Mouse (Mus musculus): ENCODE data around the gene Rcsd1. TPM values are rescaled to one million over a fixed set of nuclear protein-coding genes. Genes with fewer than 3 reads are reported as not detected.
"Not testable (repeated sequence)": the region's sequence is repeated elsewhere in the genome, so short reads cannot be mapped to it uniquely, and the experiment has no call there.

Gene Rcsd1
- polyA plus RNA-seq, 1 experiment from 2014 or later: 13.5 TPM

DNA sequence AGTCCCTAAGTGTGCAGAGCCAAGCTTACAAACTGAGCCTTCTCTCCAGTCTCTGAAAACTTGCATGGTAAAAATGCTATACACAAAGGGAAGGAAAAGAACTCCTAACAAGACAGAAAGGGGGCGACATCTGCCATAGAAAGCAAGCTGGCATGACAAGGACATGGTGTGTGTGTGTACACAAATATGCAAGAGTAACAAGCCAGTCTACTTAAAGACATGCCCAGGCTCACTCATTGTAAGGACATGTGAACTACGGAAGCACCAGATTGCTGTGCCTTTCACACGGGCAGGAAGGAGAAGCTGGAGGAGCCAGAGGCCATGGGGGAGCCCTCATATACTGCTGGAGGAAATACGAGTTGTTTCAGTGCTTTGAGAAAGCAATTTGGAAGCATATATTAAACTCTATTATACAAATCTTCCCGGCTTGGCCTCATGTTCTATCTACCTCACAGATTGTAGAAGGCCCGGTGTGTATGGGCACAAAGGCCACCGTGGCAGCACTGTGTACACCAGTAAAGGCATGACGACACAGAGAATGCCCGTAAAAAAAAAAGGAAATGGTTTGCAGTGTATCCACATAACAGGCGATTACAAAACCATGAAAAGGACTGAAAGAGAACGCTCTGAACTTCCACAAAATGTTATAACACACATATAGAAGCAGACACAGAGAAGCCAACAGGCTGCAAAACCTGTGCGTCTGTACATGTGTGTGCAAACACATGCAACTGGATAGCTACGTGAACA is 28.3 kb downstream of the Rcsd1 start:
- no peak for ATAC-seq (ENCODE audit: low FRiP score)
- Histone ChIP-seq H3K9me3 (no peaks in the 10 kb centered on the region), H3K27me3 (no peaks in the 10 kb centered on the region), H3K27ac (peak overlapping the region; percentile 14; the same call in 1 of the 2 replicates), H3K4me3 (no peak overlapping the region), H3K4me1 (replicated peaks) (no peaks in the 10 kb centered on the region), H3K9ac (no peak overlapping the region), H3K4me2 (no peak overlapping the region), H3K36me3 (no peaks in the 10 kb centered on the region)
- WGBS: 71% methylated on average over 13 of the region's 13 CpGs

- not testable (repeated sequence) for H3K9me3 ChIP-seq; H3K4me2 ChIP-seq; H3K27me3 ChIP-seq; H3K27ac ChIP-seq; ATAC-seq (ENCODE audit: low FRiP score); H3K36me3 ChIP-seq; H3K9ac ChIP-seq; H3K4me1 ChIP-seq (replicated peaks); H3K4me3 ChIP-seq
Measured at GRCm38 (mm10) chr1:165680086-165680485, 29.5 kb downstream of the Rcsd1 start.

DNA sequence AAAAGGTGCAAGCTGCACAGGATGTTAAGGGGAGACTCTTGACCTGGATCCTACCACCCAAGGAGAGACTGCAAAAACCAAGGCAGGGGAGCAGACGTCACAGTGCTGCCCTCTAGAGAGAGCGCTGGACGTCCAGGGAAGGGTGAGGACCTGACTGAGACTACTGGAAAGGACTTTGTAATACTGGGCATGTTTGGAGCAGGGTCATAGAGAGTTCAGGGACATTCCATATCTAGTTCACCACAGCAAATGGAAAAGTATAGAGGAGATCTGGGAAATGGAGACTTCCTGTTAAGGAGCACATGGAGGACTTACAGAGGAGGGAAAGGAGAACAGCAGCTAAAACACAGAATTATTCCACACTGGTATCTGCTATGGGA is 29.9 kb downstream of the Rcsd1 start:
- ATAC-seq (ENCODE audit: low FRiP score): no peak
- Histone ChIP-seq H3K27ac (no peak overlapping the region), H3K9me3 (no peaks in the 10 kb centered on the region), H3K4me2 (no peak overlapping the region), H3K36me3 (no peaks in the 10 kb centered on the region), H3K4me1 (replicated peaks) (no peaks in the 10 kb centered on the region), H3K27me3 (no peaks in the 10 kb centered on the region), H3K9ac (no peak overlapping the region), H3K4me3 (no peak overlapping the region)
- WGBS: 36% methylated on average over 3 of the region's 3 CpGs

GRCm38 (mm10) chr1:165678861-165679617 is 30.5 kb downstream of the Rcsd1 start:
- no peak overlapping the region for H3K9ac ChIP-seq
- H3K4me2 ChIP-seq: no peak overlapping the region
- H3K27me3 ChIP-seq: no peaks in the 10 kb centered on the region
- no peak overlapping the region for H3K4me3 ChIP-seq
- WGBS: 62% methylated on average over 15 of the region's 15 CpGs
- H3K36me3 ChIP-seq: no peaks in the 10 kb centered on the region
- no peaks in the 10 kb centered on the region for H3K9me3 ChIP-seq
- H3K27ac ChIP-seq: no peak overlapping the region
- no peaks in the 10 kb centered on the region for H3K4me1 ChIP-seq (replicated peaks)
- ATAC-seq (ENCODE audit: low FRiP score): no peak

- Histone ChIP-seq H3K27ac (no peak overlapping the region), H3K27me3 (no peaks in the 10 kb centered on the region), H3K36me3 (no peaks in the 10 kb centered on the region), H3K9ac (no peak overlapping the region), H3K9me3 (no peaks in the 10 kb centered on the region), H3K4me2 (no peak overlapping the region), H3K4me3 (no peak overlapping the region), H3K4me1 (replicated peaks) (no peaks in the 10 kb centered on the region)
- 63% methylated on average over 4 of the region's 4 CpGs for WGBS
- ATAC-seq (ENCODE audit: low FRiP score): no peak
Measured at GRCm38 (mm10) chr1:165677558-165677957, 32.0 kb downstream of the Rcsd1 start.

DNA sequence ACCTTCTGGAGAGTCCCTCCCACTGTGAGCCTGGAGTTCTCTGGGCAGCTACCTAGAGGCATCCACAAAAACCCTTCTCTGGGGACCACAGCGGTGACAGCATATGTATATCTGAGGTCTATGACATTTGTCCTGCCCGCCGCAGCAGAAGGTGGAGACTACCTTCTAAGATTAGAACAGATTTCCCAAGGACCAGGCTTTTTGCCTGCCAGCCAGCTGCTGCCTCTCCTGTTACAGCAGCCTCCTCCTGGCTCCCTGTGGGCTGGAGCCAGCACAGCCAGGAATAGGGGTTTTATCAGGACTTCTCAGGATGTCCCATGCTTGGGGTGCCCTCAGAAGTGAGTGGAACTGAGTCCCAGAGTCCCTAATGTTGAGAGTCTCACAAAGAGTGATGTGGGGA is 32.6 kb downstream of the Rcsd1 start:
- ATAC-seq (ENCODE audit: low FRiP score): no peak
- Histone ChIP-seq H3K36me3 (no peaks in the 10 kb centered on the region), H3K27ac (no peak overlapping the region), H3K4me3 (no peak overlapping the region), H3K9me3 (no peaks in the 10 kb centered on the region), H3K4me1 (replicated peaks) (no peaks in the 10 kb centered on the region), H3K4me2 (no peak overlapping the region), H3K27me3 (no peaks in the 10 kb centered on the region), H3K9ac (no peak overlapping the region)
- WGBS: 72% methylated on average over 3 of the region's 3 CpGs

GRCm38 (mm10) chr1:165675167-165675566 is 34.4 kb downstream of the Rcsd1 start:
- no peak overlapping the region for H3K4me2 ChIP-seq
- H3K27me3 ChIP-seq: no peaks in the 10 kb centered on the region
- no peak overlapping the region for H3K4me3 ChIP-seq
- H3K36me3 ChIP-seq: no peaks in the 10 kb centered on the region
- no peak overlapping the region for H3K9ac ChIP-seq
- no peaks in the 10 kb centered on the region for H3K4me1 ChIP-seq (replicated peaks)
- no peak overlapping the region for H3K27ac ChIP-seq
- WGBS: 93% methylated on average over 9 of the region's 9 CpGs
- no peak for ATAC-seq (ENCODE audit: low FRiP score)
- H3K9me3 ChIP-seq: no peaks in the 10 kb centered on the region

- ATAC-seq (ENCODE audit: low FRiP score): no peak
- Histone ChIP-seq H3K9ac (no peak overlapping the region), H3K36me3 (no peaks in the 10 kb centered on the region), H3K27ac (no peak overlapping the region), H3K4me2 (no peak overlapping the region), H3K4me1 (replicated peaks) (0 out of 2 replicates have a peak, but pooled peaks cover 4% of the 10 kb centered on the region), H3K4me3 (no peak overlapping the region), H3K27me3 (no peaks in the 10 kb centered on the region), H3K9me3 (no peaks in the 10 kb centered on the region)
- 77% methylated on average over 9 of the region's 9 CpGs for WGBS
Measured at GRCm38 (mm10) chr1:165672355-165672754, 37.2 kb downstream of the Rcsd1 start.

DNA sequence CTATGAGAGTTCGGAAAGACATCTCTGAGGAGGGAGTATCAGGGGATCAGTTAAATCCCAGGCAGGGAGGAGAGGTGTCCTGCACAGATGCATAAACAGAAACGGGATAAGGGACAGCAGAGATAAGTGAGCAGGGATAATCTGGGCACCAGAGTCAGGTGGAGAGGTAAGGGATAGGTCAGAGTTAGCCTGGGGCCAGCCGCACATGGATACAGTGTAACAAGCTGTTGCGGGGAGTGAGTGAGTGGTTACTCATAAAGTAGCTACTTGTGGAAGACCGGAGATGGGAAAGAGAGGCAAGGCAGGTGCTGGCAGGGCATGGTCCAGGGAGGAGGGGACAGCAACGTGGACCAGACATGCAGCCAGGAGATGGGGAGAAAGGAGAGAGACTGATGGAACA is 39.5 kb downstream of the Rcsd1 start:
- no peaks in the 10 kb centered on the region for H3K27me3 ChIP-seq
- H3K4me3 ChIP-seq: no peak overlapping the region
- no peak overlapping the region for H3K27ac ChIP-seq
- no peak overlapping the region for H3K9ac ChIP-seq
- H3K4me1 ChIP-seq (replicated peaks): 0 out of 2 replicates have a peak, but pooled peaks cover 4% of the 10 kb centered on the region
- no peaks in the 10 kb centered on the region for H3K9me3 ChIP-seq
- WGBS: 85% methylated on average over 6 of the region's 6 CpGs
- ATAC-seq (ENCODE audit: low FRiP score): no peak
- no peak overlapping the region for H3K4me2 ChIP-seq
- no peaks in the 10 kb centered on the region for H3K36me3 ChIP-seq

DNA sequence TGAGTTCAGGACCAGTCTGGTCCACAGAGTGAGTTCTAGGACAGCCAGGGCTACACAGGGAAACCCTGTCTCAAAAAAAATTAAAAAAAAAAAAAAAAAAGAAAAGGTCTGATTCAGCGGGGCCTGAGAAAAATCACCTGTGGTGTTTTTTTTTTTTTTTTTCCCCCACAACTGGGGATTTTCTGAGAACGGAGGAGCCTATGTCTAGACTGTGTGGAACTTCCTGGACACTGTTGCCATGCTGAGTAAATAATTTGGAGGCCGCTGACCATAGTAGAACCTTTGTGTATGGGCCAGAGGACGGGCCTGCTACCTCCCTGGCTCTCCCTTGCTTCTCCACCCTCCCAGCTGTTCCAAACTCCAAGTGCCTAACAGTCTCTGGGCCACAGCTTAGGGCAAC is 40.7 kb downstream of the Rcsd1 start:
- 75% methylated on average over 4 of the region's 4 CpGs for WGBS

GRCm38 (mm10) chr1:165667380-165667779 is 42.2 kb downstream of the Rcsd1 start:
- WGBS: 62% methylated on average over 13 of the region's 13 CpGs
- no peaks in the 10 kb centered on the region for H3K27me3 ChIP-seq
- peaks cover 20% of the 10 kb centered on the region for H3K4me1 ChIP-seq (replicated peaks)
- H3K4me3 ChIP-seq: no peak overlapping the region
- H3K9ac ChIP-seq: no peak overlapping the region
- no peak overlapping the region for H3K27ac ChIP-seq
- H3K4me2 ChIP-seq: no peak overlapping the region
- no peaks in the 10 kb centered on the region for H3K9me3 ChIP-seq
- ATAC-seq (ENCODE audit: low FRiP score): no peak
- H3K36me3 ChIP-seq: no peaks in the 10 kb centered on the region

More for the DNA sequence above, 40.7 kb downstream of the Rcsd1 start:
- no peaks in the 10 kb centered on the region for H3K9me3 ChIP-seq
- no peak overlapping the region for H3K9ac ChIP-seq
- H3K36me3 ChIP-seq: no peaks in the 10 kb centered on the region
- ATAC-seq (ENCODE audit: low FRiP score): no peak; the same call in 1 of the 2 replicates
- no peaks in the 10 kb centered on the region for H3K27me3 ChIP-seq
- H3K4me3 ChIP-seq: no peak overlapping the region
- 0 out of 2 replicates have a peak, but pooled peaks cover 5% of the 10 kb centered on the region for H3K4me1 ChIP-seq (replicated peaks)
- H3K4me2 ChIP-seq: no peak overlapping the region
- no peak overlapping the region for H3K27ac ChIP-seq

- no peaks in the 10 kb centered on the region for H3K36me3 ChIP-seq
- H3K4me2 ChIP-seq: no peak overlapping the region
- H3K27ac ChIP-seq: no peak overlapping the region
- peaks cover 20% of the 10 kb centered on the region for H3K4me1 ChIP-seq (replicated peaks)
- H3K4me3 ChIP-seq: no peak overlapping the region
- 94% methylated on average over 6 of the region's 6 CpGs for WGBS
- H3K9ac ChIP-seq: no peak overlapping the region
- no peak for ATAC-seq (ENCODE audit: low FRiP score)
- no peaks in the 10 kb centered on the region for H3K9me3 ChIP-seq
- no peaks in the 10 kb centered on the region for H3K27me3 ChIP-seq
Measured at GRCm38 (mm10) chr1:165666944-165667343, 42.6 kb downstream of the Rcsd1 start.

GRCm38 (mm10) chr1:165665758-165666157 is 43.8 kb downstream of the Rcsd1 start:
- Histone ChIP-seq H3K27ac (no peak overlapping the region), H3K4me2 (no peak overlapping the region), H3K36me3 (no peaks in the 10 kb centered on the region), H3K9ac (no peak overlapping the region), H3K4me1 (replicated peaks) (peaks cover 20% of the 10 kb centered on the region), H3K9me3 (no peaks in the 10 kb centered on the region), H3K4me3 (no peak overlapping the region), H3K27me3 (no peaks in the 10 kb centered on the region)
- ATAC-seq (ENCODE audit: low FRiP score): no peak
- WGBS: 77% methylated on average over 5 of the region's 5 CpGs

Data from hindbrain, embryonic 13.5 days (tissue).